Mouse (Mus musculus): Measurements from ENCODE around the gene Phldb1. TPM values are rescaled to one million over a fixed set of nuclear protein-coding genes. Genes with fewer than 3 reads are reported as not detected.

The Phldb1 gene
- total RNA-seq, 2 experiments from 2014 or later = 29.3 to 32.1 TPM

DNA sequence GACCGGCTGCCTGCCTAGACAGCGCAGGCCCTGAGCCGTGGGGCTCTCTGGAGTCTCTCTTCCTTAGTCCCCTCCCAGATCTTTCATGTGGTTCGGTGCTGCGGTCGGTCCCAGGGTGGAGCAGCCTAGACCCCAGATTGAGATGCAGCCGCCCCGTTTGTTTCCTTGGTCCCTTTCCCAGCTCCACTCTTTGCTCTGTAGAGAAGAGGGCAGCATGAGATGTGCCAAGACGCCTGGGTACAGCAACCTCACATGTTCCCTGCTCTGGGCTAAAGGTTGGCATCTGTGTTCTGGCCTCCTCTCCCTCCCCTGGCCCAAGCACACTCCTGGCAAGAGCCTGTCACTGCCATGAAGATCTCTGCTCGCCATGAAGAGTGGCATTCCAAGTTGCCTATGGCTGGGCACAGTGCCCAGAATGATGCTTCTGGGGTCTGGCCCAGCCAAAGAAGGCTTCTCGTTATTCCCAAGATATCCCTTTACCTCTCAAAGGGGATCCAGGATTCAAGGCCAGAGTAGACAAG is 11.4 kb downstream of the Phldb1 start:
- intact Hi-C loops (cut with DNase I) = no loop called here
- Histone ChIP-seq H3K4me3 (peak overlapping the region; percentile 7; the same call in 1 of the 2 replicates), H3K27ac (peak overlapping the region; percentile 87)
- TF ChIP-seq CTCF (IDR thresholded peaks at IDR 0.05) = no peak
- DNase-seq = peak; percentile 29

DNA sequence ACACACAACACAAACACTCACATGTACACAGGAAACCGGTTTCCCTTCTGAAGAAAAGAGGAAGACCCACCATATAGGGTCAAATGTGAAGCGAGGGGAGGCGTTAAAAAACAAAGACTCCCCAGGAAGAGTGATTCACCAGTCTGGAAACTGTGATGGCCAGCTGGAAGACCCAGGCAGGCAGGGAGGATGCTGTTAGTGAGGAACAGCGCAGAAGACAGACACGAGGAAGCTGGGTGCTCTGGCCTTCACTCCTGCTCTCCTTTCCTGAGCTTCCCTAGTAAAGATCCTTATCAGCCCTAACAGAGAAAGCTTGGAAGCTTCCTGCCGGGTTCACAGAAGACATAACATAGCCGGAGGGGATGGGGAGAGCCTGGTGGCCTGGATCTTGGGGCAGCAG is 12.0 kb downstream of the Phldb1 start:
- peak overlapping the region; percentile 87 for H3K27ac ChIP-seq
- H3K4me3 ChIP-seq = 0 out of 2 replicates have a peak overlapping the region, but pooled peaks have one; percentile 7
- TF ChIP-seq CTCF (IDR thresholded peaks at IDR 0.05) = no peak
- DNase-seq = peak; percentile 42
- intact Hi-C loops (cut with DNase I) = no loop called here

DNA sequence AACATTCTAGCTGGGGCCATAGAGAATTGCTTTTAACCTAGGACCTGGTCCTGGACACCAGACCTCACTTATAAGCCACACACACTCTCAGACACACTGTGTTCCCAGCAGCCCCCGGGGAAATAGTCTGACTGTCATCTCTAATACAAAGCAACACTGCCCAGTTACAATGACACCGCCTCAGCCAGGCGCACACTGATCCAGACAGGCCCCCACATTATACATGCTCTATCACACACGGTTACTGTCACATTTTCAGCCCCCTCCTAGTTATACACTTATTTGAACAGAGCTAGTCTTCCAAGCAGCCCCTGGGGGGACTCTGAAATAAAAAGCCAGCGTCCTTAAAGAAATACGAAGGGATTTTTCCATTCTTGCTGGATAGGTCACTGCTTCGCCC is 12.4 kb downstream of the Phldb1 start:
- no peak for DNase-seq
- intact Hi-C loops (cut with DNase I) = no loop called here
- Histone ChIP-seq H3K27ac (peak overlapping the region; percentile 87), H3K4me3 (no peak overlapping the region)
- no peak for TF ChIP-seq CTCF (IDR thresholded peaks at IDR 0.05)

GRCm38 (mm10) chr9:44721877-44722186 is 13.2 kb downstream of the Phldb1 start:
- no peak for TF ChIP-seq CTCF (IDR thresholded peaks at IDR 0.05)
- intact Hi-C loops (cut with DNase I) = no loop called here
- no peak for DNase-seq
- Histone ChIP-seq H3K27ac (peak overlapping the region; percentile 87), H3K4me3 (peak overlapping the region; percentile 76)

- peak; percentile 56 for TF ChIP-seq CTCF (IDR thresholded peaks at IDR 0.05)
- DNase-seq = peak; percentile 95
- intact Hi-C loops (cut with DNase I) = no loop called here
- Histone ChIP-seq H3K27ac (peak overlapping the region; percentile 87), H3K4me3 (peak overlapping the region; percentile 76)
Observed at GRCm38 (mm10) chr9:44721154-44721876, 13.7 kb downstream of the Phldb1 start.

- peak overlapping the region; percentile 87 for H3K27ac ChIP-seq
- H3K4me3 ChIP-seq = peak overlapping the region; percentile 76
- TF ChIP-seq CTCF (IDR thresholded peaks at IDR 0.05) = no peak
- DNase-seq = peak; percentile 70
- intact Hi-C loops (cut with DNase I) = no loop called here
Observed at GRCm38 (mm10) chr9:44720358-44721153, 14.4 kb downstream of the Phldb1 start.

DNA sequence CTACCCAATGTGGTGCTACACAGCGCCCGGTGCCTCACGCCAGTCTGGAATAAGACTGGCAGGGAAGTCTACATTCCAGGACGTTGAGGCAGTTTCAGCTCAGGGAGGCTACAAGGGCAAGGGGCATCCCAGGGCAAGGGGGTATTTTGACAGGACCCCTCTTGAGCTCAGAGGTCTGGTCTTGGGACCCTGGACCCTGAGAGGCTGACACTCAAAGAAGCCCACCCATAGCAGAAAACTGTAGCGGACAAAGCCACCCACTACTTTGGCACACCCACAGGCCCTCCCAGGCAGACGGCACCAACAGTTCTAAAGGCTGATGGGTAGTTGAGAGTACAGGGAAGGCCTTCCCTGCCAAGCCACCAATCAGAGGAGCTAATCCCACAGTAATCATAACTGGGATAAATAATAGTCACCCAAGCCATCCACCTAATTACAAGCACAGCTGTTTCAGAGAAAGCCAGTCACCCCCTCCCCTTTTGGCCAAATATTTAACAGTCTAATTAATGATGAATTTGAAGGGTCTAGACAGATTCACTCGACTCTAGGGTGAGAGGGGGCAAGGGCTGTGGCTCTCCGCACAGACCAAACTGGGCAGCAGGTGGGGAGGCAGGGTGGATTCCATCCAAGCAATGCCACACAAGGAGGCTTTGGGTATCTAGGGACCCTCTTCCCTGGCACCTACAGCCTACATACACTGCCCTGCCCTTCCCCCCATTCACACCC is 15.2 kb downstream of the Phldb1 start:
- no peak for DNase-seq
- Histone ChIP-seq H3K27ac (peak overlapping the region; percentile 87), H3K4me3 (peak overlapping the region; percentile 76)
- no peak for TF ChIP-seq CTCF (IDR thresholded peaks at IDR 0.05)
- intact Hi-C loops (cut with DNase I) = no loop called here

- Histone ChIP-seq H3K4me3 (no peak overlapping the region), H3K27ac (peak overlapping the region; percentile 87)
- intact Hi-C loops (cut with DNase I) = no loop called here
- peak; percentile 35 for DNase-seq
- TF ChIP-seq CTCF (IDR thresholded peaks at IDR 0.05) = no peak
Observed at GRCm38 (mm10) chr9:44718937-44719631, 15.9 kb downstream of the Phldb1 start.

GRCm38 (mm10) chr9:44717822-44718242 is 17.2 kb downstream of the Phldb1 start:
- intact Hi-C loops (cut with DNase I) = no loop called here
- DNase-seq = peak; percentile 44
- no peak for TF ChIP-seq CTCF (IDR thresholded peaks at IDR 0.05)
- Histone ChIP-seq H3K4me3 (no peak overlapping the region), H3K27ac (0 out of 2 replicates have a peak overlapping the region, but pooled peaks have one; percentile 17)

GRCm38 (mm10) chr9:44716997-44717821 is 17.8 kb downstream of the Phldb1 start:
- intact Hi-C loops (cut with DNase I) = no loop called here
- Histone ChIP-seq H3K4me3 (no peak overlapping the region), H3K27ac (0 out of 2 replicates have a peak overlapping the region, but pooled peaks have one; percentile 17)
- no peak for DNase-seq
- TF ChIP-seq CTCF (IDR thresholded peaks at IDR 0.05) = no peak

DNA sequence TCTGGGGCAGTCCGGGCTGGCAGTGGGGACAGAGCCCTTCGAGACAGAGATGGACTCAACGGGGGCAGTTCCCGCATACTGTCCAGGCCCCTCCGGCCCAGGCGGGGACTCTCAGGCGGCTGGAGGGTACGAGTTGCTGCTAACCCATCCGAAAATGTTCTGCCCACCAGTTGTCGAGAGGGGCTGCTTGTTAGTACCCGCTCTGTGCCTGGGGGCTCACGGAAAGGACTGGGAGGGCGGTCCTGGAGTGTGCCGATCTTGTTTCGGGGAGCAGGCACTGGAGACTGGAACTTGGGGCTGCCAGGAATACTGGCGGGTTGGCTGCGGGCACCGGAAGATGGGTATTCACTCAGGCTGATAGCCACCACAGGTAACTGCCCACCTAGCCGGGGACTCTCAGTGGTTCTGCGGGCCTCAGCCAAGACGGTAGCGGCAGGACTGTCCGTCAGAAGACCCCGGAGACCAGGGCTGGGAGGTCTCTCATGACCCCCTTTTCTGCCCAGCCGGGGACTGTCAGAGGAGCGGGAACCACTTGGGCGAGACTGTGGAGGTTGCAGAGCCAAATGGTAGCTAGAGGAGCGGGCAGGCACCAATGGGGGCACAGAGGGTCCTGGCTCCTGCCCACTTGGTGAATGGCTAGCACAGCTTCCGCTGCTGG is 19.2 kb downstream of the Phldb1 start:
- no peak for DNase-seq
- intact Hi-C loops (cut with DNase I) = no loop called here
- TF ChIP-seq CTCF (IDR thresholded peaks at IDR 0.05) = no peak
- no peak overlapping the region for H3K27ac ChIP-seq
- H3K4me3 ChIP-seq = no peak overlapping the region

Data from gastrocnemius, adult 2 months (tissue).